Mouse (Mus musculus): ENCODE measurements around the gene Bbs10. TPM values are rescaled to one million over a fixed set of nuclear protein-coding genes. Genes with fewer than 3 reads are reported as not detected.

The Bbs10 gene
- polyA plus RNA-seq (2015; fragmentation: Nextera tagmentation; extraction: Ambion mirVana) = 5.3 and 6.3 TPM in 2 replicates

DNA sequence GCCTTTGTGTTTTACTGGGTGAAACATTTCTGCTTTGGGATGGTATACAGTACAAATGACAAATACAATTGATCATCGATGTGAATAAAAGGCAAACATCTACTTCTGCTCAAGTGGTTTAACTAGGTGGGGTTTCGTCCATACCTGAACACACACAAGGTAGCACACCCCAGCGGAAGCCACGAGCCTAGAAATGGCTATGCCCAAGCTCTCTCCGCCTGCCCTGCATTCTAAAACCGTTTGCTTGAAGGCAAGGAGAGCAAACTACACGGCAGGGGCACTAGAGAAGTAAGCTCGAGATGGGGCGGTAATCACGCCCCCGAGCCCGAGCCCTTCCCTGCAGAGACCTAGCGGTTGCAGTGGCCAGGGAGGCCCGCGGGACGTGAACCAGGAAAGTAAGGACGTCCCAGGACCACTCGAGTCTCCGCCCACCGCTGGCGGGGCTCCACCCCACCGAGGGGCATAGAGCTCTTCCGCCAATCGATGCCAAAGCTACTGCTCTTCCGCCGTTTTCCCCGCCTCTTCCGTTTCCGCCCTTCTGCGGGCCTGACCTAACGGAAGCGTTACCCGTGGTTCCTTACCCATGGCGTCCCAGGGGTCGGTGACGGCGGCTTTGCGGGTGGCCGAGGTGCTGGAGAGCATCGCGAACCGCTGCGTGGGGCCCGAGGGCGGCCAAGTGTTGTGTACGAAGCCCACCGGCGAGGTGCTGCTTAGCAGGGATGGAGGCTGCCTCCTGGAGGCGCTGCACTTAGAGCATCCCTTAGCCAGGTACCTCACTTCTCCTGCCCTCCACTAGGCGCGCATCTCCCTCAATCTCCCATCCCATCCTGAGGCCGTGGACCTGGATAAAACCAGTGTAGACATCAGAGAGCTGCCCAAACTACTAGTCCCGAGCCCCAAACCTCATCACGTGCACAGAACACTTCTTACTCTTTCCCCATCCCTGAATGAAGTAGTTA is at the start of gene Bbs10:
Bbs10 (plus strand) TSS at position 540 of the 959 bp plus-strand sequence.
- Histone ChIP-seq H3K27ac (replicated peaks) (peak within 1 kb of the TSS; percentile 90), H3K9ac (replicated peaks) (peak within 1 kb of the TSS; percentile 75), H3K4me3 (peak within 1 kb of the TSS; percentile 71), H3K9me3 (no peaks in the 10 kb centered on the region), H3K4me2 (replicated peaks) (peak within 1 kb of the TSS; percentile 54), H3K36me3 (peaks cover under 1% of the 10 kb centered on the region; the same call in 1 of the 2 replicates), H3K4me1 (peaks cover 17% of the 10 kb centered on the region), H3K27me3 (no peaks in the 10 kb centered on the region)
- 1% methylated on average over 54 of the region's 54 CpGs for WGBS
- peak; percentile 99 for ATAC-seq (replicated peaks)

DNA sequence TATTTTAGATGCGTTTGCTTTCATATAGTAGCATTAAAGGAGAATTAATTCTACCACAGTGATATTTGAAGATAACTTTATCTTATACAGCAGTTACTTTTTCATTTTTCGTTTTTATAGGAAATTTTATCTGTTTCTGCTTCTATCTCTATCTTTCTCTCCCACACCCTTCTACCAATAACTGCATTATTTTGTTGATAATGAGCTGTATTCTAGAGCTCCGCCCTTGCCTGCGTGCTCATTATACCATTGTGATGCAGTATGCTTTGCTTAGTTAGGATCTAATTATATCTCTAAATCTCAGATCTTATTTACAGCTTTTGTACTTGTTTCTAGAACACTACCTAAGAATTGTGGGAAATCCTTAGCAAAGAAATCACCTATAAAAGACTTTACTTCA is 48.3 kb upstream of the Bbs10 start:
- Histone ChIP-seq H3K9ac (replicated peaks) (no peak overlapping the region), H3K27me3 (no peaks in the 10 kb centered on the region), H3K9me3 (no peaks in the 10 kb centered on the region), H3K27ac (replicated peaks) (no peak overlapping the region), H3K36me3 (no peaks in the 10 kb centered on the region), H3K4me2 (replicated peaks) (peak overlapping the region; percentile 29; the same call in 1 of the 2 replicates), H3K4me1 (peaks cover 21% of the 10 kb centered on the region), H3K4me3 (0 out of 2 replicates have a peak overlapping the region, but pooled peaks have one; percentile 16)
- 68% methylated on average over 4 of the region's 4 CpGs for WGBS
- no peak for ATAC-seq (replicated peaks)

DNA sequence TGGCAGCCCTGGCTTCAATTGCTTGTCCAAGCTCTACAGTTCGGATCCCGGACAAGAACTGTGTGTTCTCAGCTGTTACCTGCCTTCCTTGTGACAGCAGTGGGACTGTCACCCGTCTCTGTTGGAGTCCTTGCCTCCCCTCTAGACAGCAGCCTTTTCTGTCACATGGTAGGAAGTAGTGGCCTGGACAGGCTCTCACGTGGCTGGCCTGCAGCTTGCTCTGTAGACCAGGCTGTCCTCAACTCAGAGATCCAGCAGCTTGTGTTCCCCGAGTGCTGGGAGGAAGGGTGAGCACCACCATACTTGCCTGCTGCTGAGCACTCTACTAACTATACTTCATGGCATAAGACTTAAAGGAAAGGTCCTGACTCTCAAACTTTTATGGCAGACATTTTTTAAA is 46.8 kb upstream of the Bbs10 start:
- ATAC-seq (replicated peaks) = no peak
- Histone ChIP-seq H3K27me3 (no peaks in the 10 kb centered on the region), H3K4me1 (peaks cover 21% of the 10 kb centered on the region), H3K4me3 (no peak overlapping the region), H3K4me2 (replicated peaks) (no peak overlapping the region), H3K27ac (replicated peaks) (no peak overlapping the region), H3K9me3 (no peaks in the 10 kb centered on the region), H3K36me3 (no peaks in the 10 kb centered on the region), H3K9ac (replicated peaks) (no peak overlapping the region)
- WGBS = 82% methylated on average over 5 of the region's 5 CpGs

DNA sequence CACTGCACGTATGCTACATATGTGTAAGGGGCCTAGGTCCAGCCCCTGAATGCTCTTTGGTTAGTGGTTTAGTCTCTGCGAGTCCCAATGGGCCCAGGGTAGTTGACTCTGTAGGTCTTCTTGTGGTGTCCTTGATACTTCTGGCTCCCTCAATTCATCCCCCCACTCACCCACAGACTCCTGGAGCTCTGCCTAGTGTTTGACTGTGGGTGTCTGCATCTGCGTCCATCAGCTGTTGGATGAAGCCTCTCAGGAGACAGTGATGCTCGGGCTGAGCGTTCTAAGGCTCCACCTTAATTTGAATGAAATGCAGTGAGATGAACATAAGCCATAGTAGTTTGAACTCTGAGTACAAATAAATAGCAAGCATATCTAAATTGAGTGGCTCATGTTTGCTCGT is 43.3 kb upstream of the Bbs10 start:
- H3K27me3 ChIP-seq = no peaks in the 10 kb centered on the region
- no peak overlapping the region for H3K4me3 ChIP-seq
- H3K9ac ChIP-seq (replicated peaks) = no peak overlapping the region
- H3K9me3 ChIP-seq = no peaks in the 10 kb centered on the region
- H3K4me1 ChIP-seq = peaks cover 7% of the 10 kb centered on the region; the same call in 1 of the 2 replicates
- H3K36me3 ChIP-seq = no peaks in the 10 kb centered on the region; the same call in 1 of the 2 replicates
- no peak overlapping the region for H3K27ac ChIP-seq (replicated peaks)
- WGBS = 84% methylated on average over 6 of the region's 6 CpGs
- no peak for ATAC-seq (replicated peaks)
- H3K4me2 ChIP-seq (replicated peaks) = no peak overlapping the region

DNA sequence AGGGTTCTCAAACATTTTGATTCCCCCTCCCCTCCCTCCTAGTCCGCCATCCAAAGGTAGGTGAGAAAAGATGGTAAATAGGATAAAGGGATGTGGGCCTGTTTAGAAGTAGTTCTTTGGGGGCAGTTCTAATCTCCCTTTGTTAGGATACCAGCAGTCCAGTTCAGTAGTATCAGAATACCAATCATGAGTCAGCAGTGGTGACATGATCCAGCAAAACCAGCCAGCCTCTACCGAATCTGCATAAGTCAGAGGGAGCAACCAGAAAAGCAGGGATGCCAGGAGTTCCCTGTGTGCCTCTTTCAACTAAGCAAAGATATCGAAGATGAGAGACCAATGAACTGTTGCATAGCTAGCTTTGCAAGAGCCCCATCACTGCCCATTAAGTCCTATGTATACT is 42.3 kb upstream of the Bbs10 start:
- Histone ChIP-seq H3K4me1 (0 out of 2 replicates have a peak, but pooled peaks cover 4% of the 10 kb centered on the region), H3K4me2 (replicated peaks) (no peak overlapping the region), H3K9ac (replicated peaks) (no peak overlapping the region), H3K27me3 (no peaks in the 10 kb centered on the region), H3K4me3 (no peak overlapping the region), H3K36me3 (no peaks in the 10 kb centered on the region; the same call in 1 of the 2 replicates), H3K27ac (replicated peaks) (no peak overlapping the region), H3K9me3 (no peaks in the 10 kb centered on the region)
- WGBS = 94% methylated on average over 3 of the region's 3 CpGs
- no peak for ATAC-seq (replicated peaks)

DNA sequence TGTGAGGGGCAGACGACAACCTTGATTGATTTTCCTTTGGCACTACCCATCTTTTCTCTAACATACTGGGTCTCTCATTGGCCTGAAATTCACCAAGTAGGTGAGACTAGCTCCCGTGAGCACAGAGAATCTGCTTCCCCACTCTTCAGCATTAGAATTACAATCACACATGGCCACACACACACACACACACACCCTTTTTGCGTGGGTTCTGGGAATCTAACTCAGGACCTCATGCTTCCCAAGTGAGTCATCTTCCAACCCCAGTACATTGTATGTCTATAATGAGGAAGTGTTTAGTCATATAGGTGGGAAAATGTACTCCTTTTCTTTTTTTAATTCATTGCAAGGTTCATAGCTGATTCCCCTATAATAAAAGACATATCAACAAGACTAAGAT is 41.1 kb upstream of the Bbs10 start:
- H3K36me3 ChIP-seq = no peaks in the 10 kb centered on the region; the same call in 1 of the 2 replicates
- H3K9me3 ChIP-seq = no peaks in the 10 kb centered on the region
- no peak overlapping the region for H3K27ac ChIP-seq (replicated peaks)
- WGBS = 91% methylated on average over 3 of the region's 3 CpGs
- no peak overlapping the region for H3K4me2 ChIP-seq (replicated peaks)
- no peak overlapping the region for H3K4me3 ChIP-seq
- H3K4me1 ChIP-seq = no peaks in the 10 kb centered on the region
- no peak overlapping the region for H3K9ac ChIP-seq (replicated peaks)
- H3K27me3 ChIP-seq = no peaks in the 10 kb centered on the region
- no peak for ATAC-seq (replicated peaks)

DNA sequence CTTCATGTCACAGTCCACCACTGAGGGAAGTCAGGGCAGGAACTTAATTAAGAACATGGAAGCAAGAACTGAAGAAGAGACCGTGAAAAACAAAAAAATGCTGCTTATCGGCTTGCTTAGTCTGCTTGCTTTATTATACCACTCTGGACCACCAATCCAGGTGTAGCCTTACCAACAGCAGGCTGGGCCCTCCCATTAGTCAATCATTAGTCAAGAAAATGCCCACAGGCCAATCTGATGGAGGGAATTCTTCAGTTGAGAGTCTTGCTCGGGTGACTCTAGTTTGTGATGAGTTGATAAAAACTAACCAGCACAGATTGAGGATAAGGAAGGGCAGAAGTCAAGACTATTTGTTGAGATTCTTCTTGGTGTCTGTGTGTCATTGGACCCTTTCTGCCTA is 40.2 kb upstream of the Bbs10 start:
- Histone ChIP-seq H3K36me3 (no peaks in the 10 kb centered on the region; the same call in 1 of the 2 replicates), H3K4me2 (replicated peaks) (no peak overlapping the region), H3K9ac (replicated peaks) (no peak overlapping the region), H3K27ac (replicated peaks) (no peak overlapping the region), H3K4me3 (no peak overlapping the region), H3K4me1 (no peaks in the 10 kb centered on the region), H3K27me3 (no peaks in the 10 kb centered on the region), H3K9me3 (no peaks in the 10 kb centered on the region)
- ATAC-seq (replicated peaks) = no peak
- WGBS = 91% methylated on average over 3 of the region's 3 CpGs

DNA sequence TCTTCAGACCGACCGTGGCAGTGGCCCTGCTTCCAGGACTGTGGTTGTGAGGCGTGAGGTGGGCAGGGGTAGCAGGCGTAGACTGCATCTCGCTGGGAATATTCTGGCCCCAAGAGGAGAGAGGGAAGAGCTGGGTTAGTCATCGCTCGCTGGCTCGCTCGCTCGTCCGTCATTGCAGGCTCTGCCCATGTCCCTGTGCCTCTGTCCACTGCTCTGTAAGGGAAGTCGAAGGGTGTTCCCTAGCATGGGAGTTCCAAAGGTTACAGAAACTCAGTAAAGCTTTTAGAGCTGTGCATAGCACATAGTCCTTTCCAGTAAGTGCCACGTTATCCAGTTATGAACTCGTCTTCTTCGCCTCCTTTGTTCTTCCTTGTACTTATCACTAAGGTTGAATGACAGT is 26.8 kb upstream of the Bbs10 start:
- ATAC-seq (replicated peaks) = no peak
- peaks cover 45% of the 10 kb centered on the region for H3K36me3 ChIP-seq
- WGBS = 88% methylated on average over 15 of the region's 15 CpGs
- H3K9me3 ChIP-seq = no peaks in the 10 kb centered on the region
- H3K27me3 ChIP-seq = no peaks in the 10 kb centered on the region
- no peak overlapping the region for H3K9ac ChIP-seq (replicated peaks)
- H3K4me1 ChIP-seq = no peaks in the 10 kb centered on the region
- H3K27ac ChIP-seq (replicated peaks) = no peak overlapping the region
- no peak overlapping the region for H3K4me2 ChIP-seq (replicated peaks)
- H3K4me3 ChIP-seq = no peak overlapping the region

DNA sequence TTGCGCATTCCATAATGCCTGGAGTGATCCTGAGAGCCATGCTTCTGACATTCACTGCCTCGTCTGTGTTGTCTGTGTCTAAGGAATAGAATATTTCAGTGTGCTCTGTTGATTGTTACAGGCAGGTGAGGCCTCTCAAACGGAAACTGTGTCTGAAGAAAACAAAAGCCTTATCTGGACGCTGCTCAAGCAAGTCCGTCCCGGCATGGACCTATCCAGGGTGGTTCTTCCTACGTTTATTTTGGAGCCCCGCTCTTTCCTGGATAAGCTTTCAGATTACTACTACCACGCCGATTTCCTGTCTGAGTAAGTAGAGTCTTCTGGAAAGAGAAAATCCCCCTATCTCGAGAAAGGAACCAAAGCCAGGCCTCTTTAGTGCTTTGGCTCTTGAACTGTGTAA is 25.6 kb upstream of the Bbs10 start:
- Histone ChIP-seq H3K36me3 (peaks cover 49% of the 10 kb centered on the region), H3K27ac (replicated peaks) (no peak overlapping the region), H3K4me3 (no peak overlapping the region), H3K4me2 (replicated peaks) (no peak overlapping the region), H3K27me3 (no peaks in the 10 kb centered on the region), H3K4me1 (no peaks in the 10 kb centered on the region), H3K9ac (replicated peaks) (no peak overlapping the region), H3K9me3 (no peaks in the 10 kb centered on the region)
- no peak for ATAC-seq (replicated peaks)
- WGBS = 82% methylated on average over 11 of the region's 11 CpGs

DNA sequence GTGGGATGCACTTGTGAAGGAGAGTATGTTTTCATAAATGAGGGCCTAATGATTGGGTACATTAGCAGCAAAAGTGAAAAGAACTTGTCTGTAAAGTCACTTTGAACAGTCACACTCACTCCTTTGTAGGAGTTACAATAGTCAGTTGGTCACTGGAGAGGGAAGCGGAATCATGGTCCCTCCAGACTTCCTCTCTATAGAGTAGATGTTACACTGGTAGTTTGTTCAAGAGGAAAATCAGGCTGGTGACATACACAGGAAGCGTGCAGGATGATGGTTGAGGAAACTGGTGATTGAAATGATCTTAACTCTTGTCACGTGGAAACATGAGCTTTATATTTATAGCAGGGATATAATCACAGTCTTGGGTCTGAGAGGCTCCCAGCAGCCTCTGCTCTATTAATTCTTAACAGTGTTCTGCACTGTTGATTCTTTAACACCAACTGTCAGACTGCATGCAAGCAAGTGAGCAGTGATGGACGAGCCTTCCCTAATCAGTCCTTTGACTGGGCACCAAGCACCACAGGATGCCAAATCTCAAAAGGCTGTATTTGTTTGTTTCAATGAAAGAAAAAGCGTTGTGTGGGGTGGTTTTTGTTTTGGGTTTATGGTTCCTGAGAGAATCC is 24.9 kb upstream of the Bbs10 start:
- no peak for ATAC-seq (replicated peaks)
- no peaks in the 10 kb centered on the region for H3K9me3 ChIP-seq
- no peak overlapping the region for H3K9ac ChIP-seq (replicated peaks)
- WGBS = 27% methylated on average over 5 of the region's 5 CpGs
- H3K27me3 ChIP-seq = no peaks in the 10 kb centered on the region
- no peak overlapping the region for H3K27ac ChIP-seq (replicated peaks)
- H3K4me2 ChIP-seq (replicated peaks) = no peak overlapping the region
- H3K4me3 ChIP-seq = no peak overlapping the region
- no peaks in the 10 kb centered on the region for H3K4me1 ChIP-seq
- H3K36me3 ChIP-seq = peaks cover 51% of the 10 kb centered on the region

DNA sequence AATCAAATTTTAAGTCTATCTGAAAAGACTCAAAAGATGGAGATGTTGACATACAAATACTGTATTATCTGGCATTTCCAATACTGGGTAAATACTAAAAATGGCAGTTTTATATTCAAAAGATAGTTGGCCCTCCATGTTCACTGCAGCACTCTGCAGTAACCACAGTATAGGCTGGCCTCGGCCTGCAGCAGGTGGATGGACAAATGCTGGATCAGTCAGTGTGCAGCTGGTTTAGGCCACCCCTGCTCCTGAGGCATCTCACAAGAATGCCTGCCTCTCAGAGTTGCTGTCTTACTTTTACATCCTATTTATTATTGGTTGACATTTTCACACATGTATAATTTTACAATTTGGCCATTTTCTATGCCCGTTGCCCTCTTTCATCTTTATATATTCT is 22.7 kb upstream of the Bbs10 start:
- H3K4me2 ChIP-seq (replicated peaks) = no peak overlapping the region
- ATAC-seq (replicated peaks) = no peak
- no peaks in the 10 kb centered on the region for H3K4me1 ChIP-seq
- H3K27me3 ChIP-seq = no peaks in the 10 kb centered on the region
- no peak overlapping the region for H3K4me3 ChIP-seq
- H3K9me3 ChIP-seq = no peaks in the 10 kb centered on the region
- no peak overlapping the region for H3K27ac ChIP-seq (replicated peaks)
- WGBS = 91% methylated on average over 2 of the region's 2 CpGs
- peaks cover 52% of the 10 kb centered on the region for H3K36me3 ChIP-seq
- no peak overlapping the region for H3K9ac ChIP-seq (replicated peaks)

DNA sequence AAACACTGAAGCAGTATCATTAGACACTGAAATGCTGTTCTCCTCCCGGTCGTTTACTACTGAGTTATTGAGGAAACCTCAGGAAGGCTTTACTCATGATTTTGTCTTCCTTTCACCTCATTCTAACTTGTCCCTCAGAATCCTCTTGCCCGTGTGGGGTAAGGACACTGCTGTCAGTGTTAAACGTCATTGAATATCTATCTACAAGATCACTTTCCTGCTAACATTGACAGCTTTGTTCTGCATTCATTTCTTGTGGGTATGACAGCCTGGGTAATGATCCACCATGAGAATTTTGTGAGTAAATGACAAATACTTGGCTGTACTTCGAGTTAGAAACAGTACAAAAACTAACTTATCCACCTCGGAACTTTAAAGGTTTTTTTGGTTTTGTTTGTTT is 848 bp upstream of the Bbs10 start:
- Histone ChIP-seq H3K27me3 (no peaks in the 10 kb centered on the region), H3K4me3 (peak overlapping the region; percentile 71), H3K9me3 (no peaks in the 10 kb centered on the region), H3K9ac (replicated peaks) (peak overlapping the region; percentile 75; the same call in 1 of the 2 replicates), H3K27ac (replicated peaks) (peak overlapping the region; percentile 70), H3K4me1 (peaks cover 17% of the 10 kb centered on the region), H3K36me3 (peaks cover 3% of the 10 kb centered on the region), H3K4me2 (replicated peaks) (peak overlapping the region; percentile 54)
- ATAC-seq (replicated peaks) = no peak
- 48% methylated on average over 6 of the region's 6 CpGs for WGBS
